Mouse (Mus musculus) MEL (cell line): ENCODE measurements around the gene App.

ENCODE experiments used
- MAX ChIP-seq: IDR thresholded peaks from 2 replicates; pipeline ENCODE4 v1.6.1; 2011; ENCODE audit warnings: low read length, improper control_type of control experiment
- POLR2AphosphoS2 ChIP-seq: IDR thresholded peaks from 2 replicates; pipeline ENCODE4 v1.6.1; 2011; ENCODE audit warnings: low read length, improper control_type of control experiment
- RCOR1 ChIP-seq: IDR thresholded peaks from 2 replicates; pipeline ENCODE4 v1.6.1; 2012; ENCODE audit warnings: low read depth, mild to moderate bottlenecking, inconsistent platforms, low read length, improper control_type of control experiment
- SMC3 ChIP-seq: IDR thresholded peaks from 2 replicates; pipeline ENCODE4 v1.6.1; 2011; ENCODE audit warnings: low read depth, low read length, improper control_type of control experiment
- ZMIZ1 ChIP-seq: IDR thresholded peaks from 2 replicates; pipeline ENCODE4 v1.6.1; 2012; ENCODE audit warnings: low read depth, mild to moderate bottlenecking, inconsistent platforms, low read length, improper control_type of control experiment, moderate library complexity
- ZNF384 ChIP-seq: IDR thresholded peaks from 2 replicates; pipeline ENCODE4 v1.6.1; 2012; ENCODE audit warnings: low read depth, mild to moderate bottlenecking, inconsistent platforms, low read length, improper control_type of control experiment

GRCm38 (mm10) chr16:85066227-85066626, 107.3 kb downstream of the App start:
- TF ChIP-seq ZNF384 (no peak), SMC3 (no peak), ZMIZ1 (no peak), RCOR1 (no peak), POLR2AphosphoS2 (no peak), MAX (no peak)
